ENCODE assay signal across 8 mouse cellular contexts in genomic region chr1:120341172-120341675, GRCm38 (mm10). TPM values are rescaled to one million over a fixed set of nuclear protein-coding genes. Genes with fewer than 3 reads are reported as not detected.
DNase-seq lines count a peak whose midpoint lies in the region; ATAC-seq and TF ChIP-seq lines count a peak whose summit lies in the region.

No protein-coding gene starts in this region.

- WGBS in kidney, embryonic 16.5 days: under 1% methylated on average over 41 of the region's 41 CpGs
- WGBS in kidney, adult 2 months: under 1% methylated on average over 41 of the region's 41 CpGs
- WGBS in embryonic facial prominence, embryonic 14.5 days: 1% methylated on average over 23 of the region's 41 CpGs
- under 1% methylated on average over 40 of the region's 41 CpGs for WGBS in hindbrain, embryonic 13.5 days
- 1% methylated on average over 40 of the region's 41 CpGs for WGBS in midbrain, postnatal 0 days

- 0 out of 2 replicates have a peak, but pooled peaks have one; percentile 33 for ATAC-seq in kidney, embryonic 16.5 days (ENCODE audit: low FRiP score, low TSS enrichment)
- ATAC-seq in embryonic facial prominence, embryonic 14.5 days (ENCODE audit: low read depth): no peak
- ATAC-seq in hindbrain, embryonic 13.5 days (ENCODE audit: low FRiP score): peak; percentile 11; the same call in 1 of the 2 replicates
- no peak; the same call in 1 of the 2 replicates for ATAC-seq in midbrain, postnatal 0 days (ENCODE audit: low FRiP score)

- peaks cover 25% of the 10 kb centered on the region for H3K4me1 ChIP-seq in kidney, embryonic 16.5 days (ENCODE audit: insufficient read depth, low read length)
- H3K4me1 ChIP-seq in kidney, adult 2 months (ENCODE audit: control insufficient read depth, insufficient read depth, low read length): no peaks in the 10 kb centered on the region
- peaks cover 3% of the 10 kb centered on the region; the same call in 1 of the 2 replicates for H3K4me1 ChIP-seq in embryonic facial prominence, embryonic 14.5 days (ENCODE audit: control insufficient read depth, insufficient read depth, low read length)
- H3K4me1 ChIP-seq in hindbrain, embryonic 13.5 days (replicated peaks): peaks cover 30% of the 10 kb centered on the region
- no peaks in the 10 kb centered on the region for H3K4me1 ChIP-seq in midbrain, postnatal 0 days (ENCODE audit: insufficient read depth, low read length)

- no peak for TF ChIP-seq POLR2A in kidney, adult 2 months (IDR thresholded peaks at IDR 0.05; ENCODE audit: low read depth, low read length)

- H3K27me3 ChIP-seq in kidney, embryonic 16.5 days (ENCODE audit: insufficient read depth, low read length): peaks cover 90% of the 10 kb centered on the region
- H3K27me3 ChIP-seq in kidney, adult 2 months (replicated peaks; ENCODE audit: control insufficient read depth, insufficient read depth, low read length): no peaks in the 10 kb centered on the region
- peaks cover 89% of the 10 kb centered on the region for H3K27me3 ChIP-seq in embryonic facial prominence, embryonic 14.5 days (replicated peaks; ENCODE audit: control insufficient read depth, insufficient read depth, low read length)
- H3K27me3 ChIP-seq in hindbrain, embryonic 13.5 days: peaks cover 98% of the 10 kb centered on the region
- peaks cover 61% of the 10 kb centered on the region for H3K27me3 ChIP-seq in midbrain, postnatal 0 days (ENCODE audit: insufficient read depth, low read length)

- no peaks in the 10 kb centered on the region for H3K36me3 ChIP-seq in kidney, embryonic 16.5 days (ENCODE audit: insufficient read depth, low read length)
- no peaks in the 10 kb centered on the region for H3K36me3 ChIP-seq in kidney, adult 2 months (ENCODE audit: control insufficient read depth, insufficient read depth, low read length)
- no peaks in the 10 kb centered on the region for H3K36me3 ChIP-seq in embryonic facial prominence, embryonic 14.5 days (ENCODE audit: control insufficient read depth, insufficient read depth, low read length)
- H3K36me3 ChIP-seq in hindbrain, embryonic 13.5 days: no peaks in the 10 kb centered on the region
- no peaks in the 10 kb centered on the region for H3K36me3 ChIP-seq in midbrain, postnatal 0 days (ENCODE audit: insufficient read depth, low read length)

- no peak overlapping the region for H3K27ac ChIP-seq in kidney, embryonic 16.5 days (ENCODE audit: low read length)
- H3K27ac ChIP-seq in kidney, adult 2 months (ENCODE audit: insufficient read depth, low read depth, low read length): no peak overlapping the region
- no peak overlapping the region for H3K27ac ChIP-seq in embryonic facial prominence, embryonic 14.5 days (replicated peaks; ENCODE audit: low read depth, low read length)
- no peak overlapping the region for H3K27ac ChIP-seq in hindbrain, embryonic 13.5 days
- no peak overlapping the region for H3K27ac ChIP-seq in midbrain, postnatal 0 days (ENCODE audit: low read depth, low read length)

- H3K4me2 ChIP-seq in kidney, embryonic 16.5 days (replicated peaks; ENCODE audit: low read depth, low read length): peak overlapping the region; percentile 48
- peak overlapping the region; percentile 50 for H3K4me2 ChIP-seq in embryonic facial prominence, embryonic 14.5 days (ENCODE audit: low read depth, low read length)
- H3K4me2 ChIP-seq in hindbrain, embryonic 13.5 days: peak overlapping the region; percentile 65
- peak overlapping the region; percentile 61 for H3K4me2 ChIP-seq in midbrain, postnatal 0 days (ENCODE audit: low read depth, low read length, poor library complexity, severe bottlenecking)

- H3K4me3 ChIP-seq in kidney, embryonic 16.5 days (ENCODE audit: low read length): peak overlapping the region; percentile 38
- H3K4me3 ChIP-seq in kidney, adult 2 months (ENCODE audit: insufficient read depth, low read depth, low read length): no peak overlapping the region
- H3K4me3 ChIP-seq in embryonic facial prominence, embryonic 14.5 days (ENCODE audit: low read depth, low read length): peak overlapping the region; percentile 33
- peak overlapping the region; percentile 42 for H3K4me3 ChIP-seq in hindbrain, embryonic 13.5 days
- H3K4me3 ChIP-seq in midbrain, postnatal 0 days (ENCODE audit: low read depth, low read length): peak overlapping the region; percentile 38

- TF ChIP-seq CTCF in kidney, adult 2 months (conservative IDR thresholded peaks at IDR 0.05; ENCODE audit: insufficient read depth, insufficient read length, low read depth, low read length): no peak
- TF ChIP-seq CTCF in midbrain, postnatal 0 days (IDR thresholded peaks at IDR 0.05): no peak

- no peaks in the 10 kb centered on the region; the same call in 1 of the 2 replicates for H3K9me3 ChIP-seq in kidney, embryonic 16.5 days (ENCODE audit: low read length)
- H3K9me3 ChIP-seq in embryonic facial prominence, embryonic 14.5 days (ENCODE audit: control insufficient read depth, low read length): no peaks in the 10 kb centered on the region
- H3K9me3 ChIP-seq in hindbrain, embryonic 13.5 days: no peaks in the 10 kb centered on the region
- no peaks in the 10 kb centered on the region for H3K9me3 ChIP-seq in midbrain, postnatal 0 days (ENCODE audit: low read length)

- no peak overlapping the region for H3K9ac ChIP-seq in kidney, embryonic 16.5 days (replicated peaks; ENCODE audit: low read length)
- no peak overlapping the region for H3K9ac ChIP-seq in embryonic facial prominence, embryonic 14.5 days (ENCODE audit: low read depth, low read length)
- H3K9ac ChIP-seq in hindbrain, embryonic 13.5 days: peak overlapping the region; percentile 49; the same call in 1 of the 2 replicates
- no peak overlapping the region for H3K9ac ChIP-seq in midbrain, postnatal 0 days (replicated peaks; ENCODE audit: low read length, poor library complexity, severe bottlenecking)

- no peak for DNase-seq in kidney, adult 2 months
- no peak for DNase-seq in embryonic facial prominence, embryonic 14.5 days (ENCODE audit: low spot score)
- no peak for DNase-seq in midbrain, postnatal 0 days (ENCODE audit: low spot score)
- no peak for DNase-seq in Muller cell, postnatal 12 days (ENCODE audit: inconsistent ontology term)
- no peak for DNase-seq in cerebellum, adult 18-20 months
- DNase-seq in heart, adult 9 months (ENCODE audit: low spot score in 2 of 2): no peak

RNA-seq across cellular contexts. Expression of gene C1ql2, which starts 0.8 kb away (rescaled TPM):
- polyA plus RNA-seq in kidney, embryonic 16.5 days (2015; fragmentation: Nextera tagmentation; extraction: Ambion mirVana): 0.07 TPM in 1 of 2 replicates, not detected in the other
- polyA plus RNA-seq in kidney, adult 2 months (2012; rRNA removed): 0.08 TPM in 1 of 2 replicates, not detected in the other
- polyA plus RNA-seq in embryonic facial prominence, embryonic 14.5 days (2014; fragmentation: Nextera tagmentation; extraction: Ambion mirVana): 0.08 TPM in 1 of 2 replicates, not detected in the other
- polyA plus RNA-seq in hindbrain, embryonic 13.5 days (2015; fragmentation: Nextera tagmentation; extraction: Ambion mirVana): 2.5 and 4.2 TPM in 2 replicates
- 27.2 and 31.0 TPM in 2 replicates for total RNA-seq in midbrain, postnatal 0 days (2014; rRNA removed)
- 24.1 and 26.7 TPM in 2 replicates for polyA plus RNA-seq in midbrain, postnatal 0 days (2015; fragmentation: Nextera tagmentation; extraction: Ambion mirVana)

Comparison
In these comparisons a context has a peak if more than half of its experiments do, and no peak if none do; other contexts are left out.
1. ATAC-seq: peak in kidney, embryonic 16.5 days (single experiment) and hindbrain, embryonic 13.5 days (single experiment); none in embryonic facial prominence, embryonic 14.5 days (single experiment) and midbrain, postnatal 0 days (single experiment).
2. Peak in every context shown above with its lines, with median percentiles within 50 percentile points of each other: H3K4me2 ChIP-seq.